Mouse (Mus musculus): ENCODE measurements around the gene Tcp1.

DNA sequence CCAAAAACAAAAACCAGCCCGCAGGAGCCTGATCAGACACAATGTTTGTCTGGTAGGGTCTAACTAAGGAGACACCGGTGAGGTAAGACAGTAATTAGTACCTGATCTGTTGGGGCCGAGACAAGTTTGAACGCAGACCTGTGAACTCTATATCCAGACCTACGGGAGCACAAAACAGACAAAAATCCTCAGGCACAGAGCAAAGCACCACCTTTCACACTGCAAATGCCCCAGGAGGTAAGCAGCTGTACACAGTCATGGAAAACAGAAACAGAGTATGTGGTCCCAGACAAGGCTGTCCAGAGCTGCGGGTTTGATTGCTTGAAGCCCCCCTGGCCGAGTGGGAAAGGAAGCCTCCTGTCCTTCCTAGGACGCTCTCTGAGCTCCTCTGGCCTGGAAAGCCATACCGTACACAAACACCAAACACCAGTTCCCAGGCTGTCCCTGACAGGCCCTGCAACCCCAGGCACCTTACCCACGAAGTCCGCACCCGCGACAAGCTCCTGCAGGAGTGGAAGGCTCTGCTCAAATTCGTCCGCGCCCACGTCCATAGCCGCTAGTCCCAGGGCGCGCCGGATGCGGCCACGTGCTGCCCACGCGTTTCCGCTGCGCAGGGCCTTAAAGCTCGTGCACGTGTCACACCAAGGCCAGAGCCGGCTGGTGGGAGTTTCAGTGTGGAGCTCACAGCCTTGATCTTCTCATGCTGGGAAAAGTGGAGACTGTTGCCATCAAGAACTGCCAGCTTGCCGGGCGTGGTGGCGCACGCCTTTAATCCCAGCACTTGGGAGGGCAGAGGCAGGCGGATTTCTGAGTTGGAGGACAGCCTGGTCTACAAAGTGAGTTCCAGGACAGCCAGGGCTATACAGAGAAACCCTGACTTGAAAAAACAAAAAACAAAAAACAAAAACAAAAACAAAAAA, 5.9 kb upstream of the Tcp1 start, which contains the start of gene Pnldc1:
- TF ChIP-seq CTCF (IDR thresholded peaks at IDR 0.05; ENCODE audit: low read depth) (no peak), EP300 (IDR thresholded peaks at IDR 0.05; ENCODE audit: low read depth) (no peak)
